Mouse (Mus musculus) brown adipose tissue, adult 24 weeks (tissue): Measurements from ENCODE around the gene Egfem1. TPM values are rescaled to one million over a fixed set of nuclear protein-coding genes. Genes with fewer than 3 reads are reported as not detected.

Experiments used
- H3K27ac ChIP-seq: fragments of 200-500 bp; replicated peaks from 2 replicates; pipeline ENCODE4 v1.5.1; 2012; ENCODE audit warnings: low read depth, mild to moderate bottlenecking, low read length
- H3K4me1 ChIP-seq: fragments of 200-500 bp; 2 replicates; pipeline ENCODE4 v1.6.1; 2012; ENCODE audit warnings: low read length, mixed read lengths; ENCODE audit not compliant: control insufficient read depth, insufficient read depth, insufficient read length
- H3K4me3 ChIP-seq: fragments of 200-500 bp; 2 replicates; pipeline ENCODE4 v1.5.1; 2012; ENCODE audit warnings: low read depth, mild to moderate bottlenecking, low read length, moderate library complexity; ENCODE audit not compliant: insufficient read depth
- polyA plus RNA-seq: library from polyadenylated mRNA; stranded (reverse); fragments of >200 nt; gene quantifications from 2 replicates; pipeline ENCODE4 v1.2.4, GENCODE M21; 2012; ENCODE audit not compliant: missing spikeins, insufficient read depth, insufficient read length

Egfem1 gene
- polyA plus RNA-seq, 1 experiment = not detected

- Histone ChIP-seq H3K27ac (no peak overlapping the region; the same call in 1 of the 2 replicates), H3K4me1 (peaks cover 4% of the 10 kb centered on the region), H3K4me3 (no peak overlapping the region)
Measured at GRCm38 (mm10) chr3:29539902-29540301, 458.1 kb downstream of the Egfem1 start.

- no peak overlapping the region for H3K4me3 ChIP-seq
- H3K4me1 ChIP-seq = peaks cover 4% of the 10 kb centered on the region
- no peak overlapping the region for H3K27ac ChIP-seq
Measured at GRCm38 (mm10) chr3:29541477-29542079, 459.8 kb downstream of the Egfem1 start.

- Histone ChIP-seq H3K4me1 (peaks cover 4% of the 10 kb centered on the region; the same call in 1 of the 2 replicates), H3K4me3 (no peak overlapping the region), H3K27ac (no peak overlapping the region)
Measured at GRCm38 (mm10) chr3:29544056-29544455, 462.2 kb downstream of the Egfem1 start.

GRCm38 (mm10) chr3:29563171-29563570 is 481.3 kb downstream of the Egfem1 start:
- Histone ChIP-seq H3K27ac (no peak overlapping the region), H3K4me3 (no peak overlapping the region), H3K4me1 (no peaks in the 10 kb centered on the region)

GRCm38 (mm10) chr3:29578055-29578860 is 496.4 kb downstream of the Egfem1 start:
- Histone ChIP-seq H3K4me1 (no peaks in the 10 kb centered on the region), H3K27ac (no peak overlapping the region), H3K4me3 (no peak overlapping the region)

- H3K4me3 ChIP-seq = no peak overlapping the region
- H3K4me1 ChIP-seq = no peaks in the 10 kb centered on the region
- H3K27ac ChIP-seq = no peak overlapping the region
Measured at GRCm38 (mm10) chr3:29582749-29583148, 500.9 kb downstream of the Egfem1 start.

- Histone ChIP-seq H3K27ac (no peak overlapping the region), H3K4me1 (no peaks in the 10 kb centered on the region), H3K4me3 (no peak overlapping the region)
Measured at GRCm38 (mm10) chr3:29602140-29602539, 520.3 kb downstream of the Egfem1 start.

- no peak overlapping the region for H3K4me3 ChIP-seq
- H3K4me1 ChIP-seq = no peaks in the 10 kb centered on the region
- no peak overlapping the region for H3K27ac ChIP-seq
Measured at GRCm38 (mm10) chr3:29608713-29609112, 526.9 kb downstream of the Egfem1 start.

- Histone ChIP-seq H3K27ac (no peak overlapping the region), H3K4me3 (no peak overlapping the region), H3K4me1 (no peaks in the 10 kb centered on the region)
Measured at GRCm38 (mm10) chr3:29609174-29609573, 527.4 kb downstream of the Egfem1 start.

GRCm38 (mm10) chr3:29619586-29619985 is 537.8 kb downstream of the Egfem1 start:
- Histone ChIP-seq H3K4me1 (no peaks in the 10 kb centered on the region), H3K27ac (no peak overlapping the region), H3K4me3 (no peak overlapping the region)

GRCm38 (mm10) chr3:29639819-29640218 is 558.0 kb downstream of the Egfem1 start:
- Histone ChIP-seq H3K4me3 (no peak overlapping the region), H3K4me1 (no peaks in the 10 kb centered on the region), H3K27ac (no peak overlapping the region)

GRCm38 (mm10) chr3:29666796-29667195 is 585.0 kb downstream of the Egfem1 start:
- Histone ChIP-seq H3K4me1 (no peaks in the 10 kb centered on the region), H3K4me3 (no peak overlapping the region), H3K27ac (no peak overlapping the region)

- H3K27ac ChIP-seq = no peak overlapping the region
- H3K4me1 ChIP-seq = no peaks in the 10 kb centered on the region
- H3K4me3 ChIP-seq = no peak overlapping the region
Measured at GRCm38 (mm10) chr3:29689367-29690285, 607.8 kb downstream of the Egfem1 start.

- Histone ChIP-seq H3K27ac (no peak overlapping the region), H3K4me1 (no peaks in the 10 kb centered on the region), H3K4me3 (no peak overlapping the region)
Measured at GRCm38 (mm10) chr3:29701126-29701525, 619.3 kb downstream of the Egfem1 start.

- no peak overlapping the region for H3K4me3 ChIP-seq
- H3K27ac ChIP-seq = no peak overlapping the region
- no peaks in the 10 kb centered on the region for H3K4me1 ChIP-seq
Measured at GRCm38 (mm10) chr3:29706816-29707215, 625.0 kb downstream of the Egfem1 start.
